Mouse (Mus musculus) heart, postnatal 0 days (tissue): Measurements from ENCODE around the gene Btnl10.

Source experiments
- CTCF ChIP-seq: IDR thresholded peaks from 2 replicates; pipeline ENCODE4 v1.5.1; 2016; ENCODE audit warnings: antibody characterized with exemption, control low read depth, low read depth
- EP300 ChIP-seq: IDR thresholded peaks from 2 replicates; pipeline ENCODE4 v1.6.1; 2016; ENCODE audit warnings: antibody characterized with exemption, low read depth

DNA sequence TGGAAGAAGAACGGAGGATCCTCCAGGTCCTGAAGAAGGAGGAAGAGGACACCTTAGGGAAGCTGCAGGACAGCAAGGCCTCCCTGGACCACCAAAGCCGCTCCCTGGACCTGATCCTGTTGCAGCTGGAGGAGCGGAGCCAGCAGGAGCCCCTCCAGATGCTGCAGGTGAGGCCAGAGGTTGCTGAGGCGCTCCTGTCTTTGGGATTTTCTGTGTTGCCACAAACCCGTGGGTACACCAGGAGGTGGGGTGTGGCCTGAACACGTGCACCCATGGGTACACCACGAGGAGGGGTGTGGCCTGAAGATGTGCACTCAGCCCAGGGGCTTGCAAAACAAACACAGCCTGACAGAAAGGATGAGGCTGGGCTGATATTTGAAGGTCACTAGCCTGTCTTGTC lies 50.8 kb downstream of the Btnl10 start:
- TF ChIP-seq EP300: no peak
- TF ChIP-seq CTCF: no peak
